Mouse (Mus musculus) embryo, embryonic 10.5 days (tissue): ENCODE results near the gene Entpd1.

ENCODE experiments used
- DNase-seq: peaks from one replicate; pipeline ENCODE4 v3.0.0-alpha.2; 2015; ENCODE audit warnings: low spot score

Gene Entpd1

GRCm38 (mm10) chr19:40628950-40629349 is 16.8 kb downstream of the Entpd1 start:
- DNase-seq, result no peak

- no peak for DNase-seq
These were observed 17.9 kb downstream of the Entpd1 start for GRCm38 (mm10) chr19:40630096-40630495.

GRCm38 (mm10) chr19:40630606-40631005 is 18.4 kb downstream of the Entpd1 start:
- DNase-seq, result no peak

- DNase-seq, result no peak
These were observed 20.0 kb downstream of the Entpd1 start for GRCm38 (mm10) chr19:40632193-40632592.

DNA sequence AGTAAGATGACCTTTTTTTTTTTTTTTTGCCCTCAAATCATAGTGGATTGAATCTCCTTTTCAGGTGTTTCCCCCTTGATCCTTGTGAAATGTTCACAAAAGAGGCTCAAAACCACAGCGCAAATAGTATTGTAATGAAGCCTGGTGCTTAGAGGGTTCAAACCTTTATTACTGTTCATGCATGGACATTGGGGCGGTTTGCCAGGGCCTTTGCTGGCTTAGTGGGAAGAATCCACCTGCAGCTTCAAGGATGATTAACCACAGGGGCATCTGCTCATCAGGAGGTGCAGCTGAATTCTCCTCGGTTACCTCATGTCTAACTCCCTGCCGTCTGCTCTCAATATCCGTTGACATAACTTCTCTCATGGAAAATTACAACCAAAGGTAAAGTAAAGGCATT is 20.5 kb downstream of the Entpd1 start:
- no peak for DNase-seq

- DNase-seq, result no peak
These were observed 21.0 kb downstream of the Entpd1 start for GRCm38 (mm10) chr19:40633144-40633543.

- DNase-seq, result no peak
These were observed 24.9 kb downstream of the Entpd1 start for GRCm38 (mm10) chr19:40637091-40637490.

GRCm38 (mm10) chr19:40637601-40638000 is 25.4 kb downstream of the Entpd1 start:
- DNase-seq, result no peak

GRCm38 (mm10) chr19:40638582-40638981 is 26.4 kb downstream of the Entpd1 start:
- no peak for DNase-seq

DNA sequence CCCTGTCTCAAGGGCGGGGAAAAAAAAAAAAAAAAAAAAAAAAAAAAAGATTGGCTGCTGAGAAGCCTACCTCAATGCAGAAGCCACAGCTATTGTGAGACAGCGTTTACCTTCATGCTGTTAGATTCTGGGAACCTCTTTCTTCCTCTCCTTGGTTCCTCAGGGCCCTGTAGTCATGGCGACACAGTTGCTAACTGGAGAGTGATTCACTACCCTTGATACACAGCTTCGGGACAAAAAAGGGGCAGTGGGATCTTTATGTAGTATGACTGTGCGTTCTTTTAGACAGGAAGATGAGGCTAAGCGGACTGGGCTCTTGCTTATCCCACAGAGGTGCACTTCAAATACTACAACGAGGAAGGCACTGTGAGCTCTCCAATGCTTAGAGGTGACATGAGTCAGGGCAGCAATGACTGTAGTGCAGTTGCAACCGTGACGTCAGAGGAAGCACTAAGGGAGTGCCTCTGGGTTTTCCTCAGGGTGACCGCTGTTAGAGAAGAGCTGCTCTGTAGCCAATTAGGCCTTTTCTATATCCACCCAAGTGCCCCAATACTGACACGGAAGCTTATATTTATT is 27.7 kb downstream of the Entpd1 start:
- no peak for DNase-seq

- no peak for DNase-seq
These were observed 28.6 kb downstream of the Entpd1 start for GRCm38 (mm10) chr19:40640799-40641198.

DNA sequence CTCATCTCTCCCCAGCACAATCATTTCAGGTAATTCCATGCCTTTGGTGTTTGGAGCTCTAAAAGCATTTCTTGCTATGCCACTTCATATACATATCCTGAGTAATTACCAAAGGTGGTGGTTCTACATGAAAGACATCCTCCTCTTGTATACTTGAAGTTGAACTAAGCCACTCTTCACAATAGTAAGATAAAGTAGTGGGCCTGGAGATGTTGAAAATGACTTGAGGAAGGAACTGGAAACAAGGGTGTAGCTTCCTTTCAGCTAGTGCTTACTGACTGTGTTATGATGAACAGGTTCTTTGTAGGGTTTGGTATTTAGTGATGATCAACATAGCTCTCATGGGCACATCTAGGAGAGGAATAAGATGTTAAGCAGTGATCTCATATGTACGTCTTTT is 31.7 kb downstream of the Entpd1 start:
- no peak for DNase-seq

GRCm38 (mm10) chr19:40646379-40646778 is 34.2 kb downstream of the Entpd1 start:
- no peak for DNase-seq

DNA sequence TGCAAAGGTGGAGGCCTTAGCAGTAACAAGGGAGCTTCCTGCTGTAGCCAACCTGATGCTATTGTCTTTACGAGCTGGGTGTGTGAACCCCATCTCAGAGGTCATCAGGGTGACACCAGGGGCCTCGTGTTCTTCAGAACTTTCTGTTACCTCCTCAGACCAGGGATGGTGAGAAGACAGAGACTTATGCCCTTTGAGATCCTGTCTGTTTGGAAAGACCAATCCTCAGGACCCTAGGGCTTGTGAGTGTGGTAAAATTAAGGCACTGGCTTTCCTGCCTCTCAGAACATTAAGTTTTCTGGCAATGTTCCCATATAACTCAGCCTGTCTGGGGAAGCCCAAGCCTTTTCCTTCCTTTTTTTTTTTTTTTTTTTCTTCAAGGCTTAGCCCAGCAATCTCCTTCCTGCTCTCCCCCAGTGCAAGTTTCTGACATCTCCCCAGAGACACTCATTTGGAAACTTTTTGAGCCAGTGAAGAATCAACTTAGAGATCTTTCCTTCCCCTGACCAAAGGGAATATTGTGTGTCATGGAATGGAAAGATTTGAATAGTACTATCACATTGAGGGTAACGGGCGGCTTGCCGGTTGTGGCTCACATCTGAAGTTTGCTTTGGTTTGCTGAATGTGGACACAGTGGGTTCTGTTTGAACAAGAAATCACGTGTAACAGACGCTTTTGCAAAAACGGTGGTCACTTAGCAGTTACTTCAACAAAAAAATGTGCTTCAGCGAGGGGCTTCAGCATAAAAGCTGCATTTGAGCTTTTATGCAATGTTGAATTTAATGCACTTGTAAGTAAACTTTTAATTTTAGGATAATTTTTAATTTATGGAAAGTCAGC is 35.4 kb downstream of the Entpd1 start:
- DNase-seq, result no peak

GRCm38 (mm10) chr19:40650090-40650489 is 37.9 kb downstream of the Entpd1 start:
- DNase-seq, result no peak

GRCm38 (mm10) chr19:40656207-40656606 is 44.0 kb downstream of the Entpd1 start:
- DNase-seq, result no peak

DNA sequence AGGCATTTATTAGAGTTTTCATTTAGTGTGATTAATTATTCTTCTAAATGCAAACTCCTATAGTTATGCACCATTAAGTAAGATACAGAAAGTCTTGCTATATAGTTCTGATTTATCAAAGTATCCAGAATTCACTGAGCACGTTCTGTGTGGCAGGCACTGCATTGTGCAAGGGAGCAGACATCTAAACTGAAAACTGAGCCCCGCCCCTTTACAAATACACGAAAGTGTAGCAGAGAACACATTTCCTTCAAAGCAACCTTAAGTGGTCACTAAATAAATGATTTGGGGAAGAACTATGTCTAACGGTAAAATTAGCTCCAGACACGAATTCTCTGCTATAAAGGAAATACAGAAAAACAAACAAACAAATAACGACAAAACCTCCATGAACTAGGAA is 46.1 kb downstream of the Entpd1 start:
- no peak for DNase-seq

- DNase-seq, result no peak
These were observed 46.8 kb downstream of the Entpd1 start for GRCm38 (mm10) chr19:40658935-40659334.

DNA sequence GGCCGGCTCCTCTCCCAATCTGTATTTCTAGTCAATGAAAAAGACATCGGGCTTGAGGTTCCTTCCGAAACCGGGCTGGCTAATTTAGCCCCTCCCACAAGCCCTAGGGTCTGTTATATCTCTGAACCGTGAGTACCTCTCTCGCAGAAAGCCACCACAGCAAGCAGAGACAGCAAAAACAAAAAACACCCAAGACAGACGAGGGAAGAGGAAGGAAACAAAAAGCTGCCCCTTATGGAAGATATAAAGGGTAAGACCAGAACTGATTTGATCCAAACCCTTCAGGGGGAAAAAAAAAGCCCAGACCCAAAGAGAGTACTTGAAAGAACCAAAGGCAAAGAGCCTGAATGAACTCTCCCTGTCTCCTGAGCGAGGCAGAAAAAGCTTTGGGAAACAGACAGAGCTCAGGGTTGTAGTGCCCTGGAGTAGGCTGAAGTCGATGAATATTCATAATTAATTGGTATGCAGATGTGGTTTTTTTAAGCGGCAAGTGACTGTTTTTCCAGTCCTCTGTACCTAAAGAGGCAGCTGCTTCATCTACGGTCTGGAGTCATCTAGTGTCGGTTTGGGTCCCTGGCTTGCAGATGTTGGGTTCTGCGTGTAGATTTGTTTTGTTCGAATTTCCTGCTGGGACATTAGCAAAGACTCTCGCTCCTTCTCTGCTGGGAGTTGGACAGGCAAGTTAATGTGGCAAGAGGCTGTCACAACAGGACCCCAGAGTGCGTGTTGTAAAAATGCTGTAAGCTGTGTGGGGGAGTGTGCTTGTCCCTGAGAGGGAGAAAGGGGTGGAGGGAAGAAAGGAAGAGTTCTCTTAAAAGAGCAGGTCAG is 47.7 kb downstream of the Entpd1 start:
- peak; percentile 60 for DNase-seq

GRCm38 (mm10) chr19:40660510-40660909 is 48.3 kb downstream of the Entpd1 start:
- DNase-seq, result no peak

- no peak for DNase-seq
These were observed 48.9 kb downstream of the Entpd1 start for GRCm38 (mm10) chr19:40661108-40661507.

- DNase-seq, result no peak
These were observed 49.7 kb downstream of the Entpd1 start for GRCm38 (mm10) chr19:40661874-40662273.

- no peak for DNase-seq
These were observed 50.6 kb downstream of the Entpd1 start for GRCm38 (mm10) chr19:40662727-40663126.
